Mouse (Mus musculus) regulatory T cell (primary cell): ENCODE measurements at regions not wholly inside any gene's neighbourhood (a gene's known extent, or its start where the extent isn't known, plus 50 kb on each side); places are given as distances from the start of the nearest gene placed in this dataset.

ENCODE experiments used
- in situ Hi-C: fragments of 300-600 bp; cut with MboI, MseI; formaldehyde crosslinking; loops from one replicate; pipeline ENCODE4 v1.15.1; 2025; ENCODE audit warnings: high pct_unique_total_duplicates

DNA sequence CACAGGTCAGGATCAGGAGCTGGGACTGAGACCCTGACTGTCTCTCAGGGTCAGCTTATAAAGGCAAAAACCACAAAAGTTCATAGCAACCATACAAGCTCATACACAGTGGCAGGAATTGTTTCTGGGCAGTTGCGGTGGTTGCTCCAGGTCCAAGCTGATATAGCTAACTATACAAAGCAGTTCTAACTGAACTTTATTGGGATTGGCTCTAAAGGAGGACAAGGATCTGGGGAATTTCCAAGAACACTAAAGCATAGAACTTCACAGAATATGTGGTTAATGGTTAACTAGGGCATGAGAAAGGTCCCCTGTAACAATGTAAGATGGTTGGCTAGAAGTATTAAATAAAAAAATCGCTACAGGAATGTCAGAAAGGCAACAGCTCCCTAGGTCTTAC is 748.0 kb upstream of the Crim1 start:
- in situ Hi-C loops = no loop called here

DNA sequence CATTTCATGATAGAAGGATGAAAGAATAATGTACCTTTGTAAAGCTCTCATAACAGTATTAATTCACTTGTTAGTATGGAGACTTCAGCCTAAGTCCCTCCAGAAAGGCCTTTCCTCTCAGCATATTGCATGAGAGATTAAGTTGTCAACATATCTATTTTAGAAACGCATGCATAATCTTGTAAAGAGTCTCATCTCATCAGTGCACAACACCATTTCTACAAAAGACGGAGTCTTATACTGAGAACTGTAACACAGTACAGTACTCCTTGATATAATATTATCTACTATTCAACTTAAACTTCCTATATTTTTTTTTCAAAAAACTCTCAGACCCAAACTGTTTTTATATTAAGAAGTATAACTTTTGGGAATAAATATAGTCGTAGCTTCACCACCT is 730.4 kb upstream of the Crim1 start:
- in situ Hi-C loops = loop anchor here (10.0 kb wide), 1 partner anchor 705 kb away; no protein-coding TSS in a partner anchor

DNA sequence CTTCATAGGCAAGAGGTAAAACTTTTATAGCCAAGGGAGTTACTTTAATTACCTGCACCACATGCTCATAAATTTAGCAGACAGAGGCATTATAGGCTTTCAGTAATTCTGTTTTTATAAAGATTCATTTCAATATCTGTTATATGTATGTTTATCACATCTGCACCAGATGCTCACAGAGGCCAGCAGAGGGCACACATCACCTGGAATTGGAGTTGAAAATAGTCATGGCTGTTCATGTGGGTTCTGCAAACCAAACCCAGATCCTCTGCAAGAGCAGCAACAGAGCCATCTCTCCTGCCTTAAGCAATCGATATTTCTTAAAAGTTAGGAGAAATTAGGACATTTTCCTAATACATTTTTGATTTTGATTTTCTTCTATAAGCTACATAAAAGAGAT is 729.9 kb upstream of the Crim1 start:
- in situ Hi-C loops = no loop called here

DNA sequence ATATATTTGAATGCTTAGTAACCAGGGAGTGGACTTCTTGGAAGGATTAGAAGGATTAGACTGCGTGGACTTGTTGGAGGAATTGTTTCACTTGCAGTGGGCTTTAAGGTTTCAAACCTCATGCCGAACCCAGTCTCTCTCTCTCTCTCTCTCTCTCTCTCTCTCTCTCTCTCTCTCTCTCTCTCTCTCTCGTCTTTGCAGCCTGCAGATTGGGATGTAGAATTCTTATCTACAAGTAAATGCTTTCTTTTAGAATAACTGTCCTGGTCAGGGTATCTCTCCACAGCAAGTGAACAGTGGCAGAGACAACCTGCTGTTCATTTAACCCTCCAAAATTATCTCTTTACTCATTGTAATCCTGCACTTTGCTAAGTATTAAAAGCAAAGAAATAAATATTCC is 728.1 kb upstream of the Crim1 start:
- in situ Hi-C loops = no loop called here
